ENCODE assay signal across 8 mouse cellular contexts in the genomic region with DNA sequence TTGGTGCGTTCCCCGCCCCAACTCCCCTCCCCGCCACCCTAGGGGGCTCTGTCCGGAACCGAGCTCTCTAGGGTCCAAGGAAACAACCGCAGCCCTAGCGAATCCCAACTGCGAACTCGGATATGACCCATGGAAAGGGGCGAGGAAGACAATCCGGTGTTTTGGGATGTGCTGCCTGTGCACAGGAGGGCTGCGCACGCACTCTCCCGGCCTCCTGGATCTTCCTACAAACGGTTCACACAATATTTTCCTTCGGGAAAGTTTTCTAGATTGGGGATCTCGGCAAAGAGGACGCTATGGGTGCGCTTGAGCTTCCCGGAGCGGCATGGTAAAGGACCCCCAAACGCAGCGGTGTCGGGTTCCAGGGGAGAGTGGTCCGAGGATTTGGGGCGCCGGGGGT. TPM values are rescaled to one million over a fixed set of nuclear protein-coding genes. Genes with fewer than 3 reads are reported as not detected.
DNase-seq lines count a peak whose midpoint lies in the region; ATAC-seq lines count a peak whose summit lies in the region.

No protein-coding gene starts in this region.

- under 1% methylated on average over 27 of the region's 27 CpGs for WGBS in heart, embryonic 12.5 days
- 0% methylated on average over 27 of the region's 27 CpGs for WGBS in forebrain, embryonic 10.5 days
- under 1% methylated on average over 27 of the region's 27 CpGs for WGBS in neural tube, embryonic 14.5 days

- H3K36me3 ChIP-seq in heart, embryonic 12.5 days: no peaks in the 10 kb centered on the region
- no peaks in the 10 kb centered on the region for H3K36me3 ChIP-seq in forebrain, embryonic 10.5 days (replicated peaks)
- H3K36me3 ChIP-seq in neural tube, embryonic 14.5 days (ENCODE audit: control insufficient read depth, insufficient read depth, low read length): no peaks in the 10 kb centered on the region

- intact Hi-C loops in heart, postnatal 14 days (cut with DNase I): loop anchor here (5.0 to 10.0 kb wide), 2 partner anchors 163 to 225 kb away; a partner anchor contains a TSS

- H3K4me3 ChIP-seq in heart, embryonic 12.5 days: peak overlapping the region; percentile 59
- H3K4me3 ChIP-seq in forebrain, embryonic 10.5 days: peak overlapping the region; percentile 79
- peak overlapping the region; percentile 60 for H3K4me3 ChIP-seq in neural tube, embryonic 14.5 days (ENCODE audit: low read depth, low read length)

- H3K27me3 ChIP-seq in heart, embryonic 12.5 days (replicated peaks): peaks cover 23% of the 10 kb centered on the region
- peaks cover 55% of the 10 kb centered on the region for H3K27me3 ChIP-seq in forebrain, embryonic 10.5 days (ENCODE audit: poor library complexity, severe bottlenecking)
- no peaks in the 10 kb centered on the region for H3K27me3 ChIP-seq in neural tube, embryonic 14.5 days (ENCODE audit: control insufficient read depth, insufficient read depth, low read length)

- peak overlapping the region; percentile 91 for H3K4me2 ChIP-seq in heart, embryonic 12.5 days
- H3K4me2 ChIP-seq in neural tube, embryonic 14.5 days (ENCODE audit: low read depth, low read length): peak overlapping the region; percentile 71

- H3K9ac ChIP-seq in heart, embryonic 12.5 days: peak overlapping the region; percentile 61
- peak overlapping the region; percentile 39; the same call in 1 of the 2 replicates for H3K9ac ChIP-seq in neural tube, embryonic 14.5 days (replicated peaks; ENCODE audit: low read depth, low read length)

- no peak for ATAC-seq in heart, embryonic 12.5 days (ENCODE audit: insufficient number of reproducible peaks, low FRiP score)
- no peak for ATAC-seq in neural tube, embryonic 14.5 days (ENCODE audit: low read depth)
- ATAC-seq in megakaryocyte-erythroid progenitor cell, adult 5-6 weeks (replicated peaks; ENCODE audit: low FRiP score, low TSS enrichment, poor library complexity, severe bottlenecking): no peak

- no peak for DNase-seq in heart, postnatal 14 days
- peak; percentile 28 for DNase-seq in NIH3T3 (ENCODE audit: low read depth)
- DNase-seq in forebrain, embryonic 10.5 days (ENCODE audit: extremely low spot score, low spot score): peak; percentile 44
- peak; percentile 48 to 57 for DNase-seq in kidney, postnatal 4 days
- DNase-seq in left cerebral cortex, adult 11 months (ENCODE audit: low spot score): no peak

- no peak overlapping the region for H3K27ac ChIP-seq in heart, embryonic 12.5 days (ENCODE audit: poor library complexity, severe bottlenecking)
- peak overlapping the region; percentile 86 for H3K27ac ChIP-seq in forebrain, embryonic 10.5 days
- no peak overlapping the region for H3K27ac ChIP-seq in neural tube, embryonic 14.5 days (ENCODE audit: low read depth, low read length)

- H3K9me3 ChIP-seq in heart, embryonic 12.5 days (replicated peaks): no peaks in the 10 kb centered on the region
- no peaks in the 10 kb centered on the region for H3K9me3 ChIP-seq in forebrain, embryonic 10.5 days
- H3K9me3 ChIP-seq in neural tube, embryonic 14.5 days (ENCODE audit: control insufficient read depth, low read length): no peaks in the 10 kb centered on the region

- peaks cover 9% of the 10 kb centered on the region; the same call in 1 of the 2 replicates for H3K4me1 ChIP-seq in heart, embryonic 12.5 days (replicated peaks)
- peaks cover 26% of the 10 kb centered on the region for H3K4me1 ChIP-seq in forebrain, embryonic 10.5 days
- 0 out of 2 replicates have a peak, but pooled peaks cover 5% of the 10 kb centered on the region for H3K4me1 ChIP-seq in neural tube, embryonic 14.5 days (ENCODE audit: control insufficient read depth, insufficient read depth, low read length)

RNA-seq across cellular contexts. Expression of a gene that starts 1.0 kb away (rescaled TPM):
- polyA plus RNA-seq in heart, embryonic 12.5 days (2016; fragmentation: Nextera tagmentation; extraction: Ambion mirVana): 3.8 and 4.4 TPM in 2 replicates
- 1 to 10 TPM; 4.3 to 6.0 TPM for total RNA-seq in heart, postnatal 14 days (2021)
- polyA plus RNA-seq in forebrain, embryonic 10.5 days (2016; fragmentation: Nextera tagmentation; extraction: Ambion mirVana): 7.8 and 9.6 TPM in 2 replicates
- 3.6 and 4.6 TPM in 2 replicates for polyA plus RNA-seq in neural tube, embryonic 14.5 days (2014; fragmentation: Nextera tagmentation; extraction: Ambion mirVana)
- 23.0 and 29.3 TPM in 2 replicates for total RNA-seq in megakaryocyte-erythroid progenitor cell, adult 5-6 weeks (2014; fragmentation: Nextera tagmentation)
- total RNA-seq in megakaryocyte-erythroid progenitor cell, adult 5-6 weeks (2017): 4.7 and 10.5 TPM in 2 replicates

RNA-seq across cellular contexts. Expression of a gene that starts 44.5 kb away (rescaled TPM):
- polyA plus RNA-seq in heart, embryonic 12.5 days (2016; fragmentation: Nextera tagmentation; extraction: Ambion mirVana): not detected in 2 replicates
- total RNA-seq in heart, postnatal 14 days (2021): not detected
- not detected in 2 replicates for polyA plus RNA-seq in forebrain, embryonic 10.5 days (2016; fragmentation: Nextera tagmentation; extraction: Ambion mirVana)
- not detected in 2 replicates for polyA plus RNA-seq in neural tube, embryonic 14.5 days (2014; fragmentation: Nextera tagmentation; extraction: Ambion mirVana)
- total RNA-seq in megakaryocyte-erythroid progenitor cell, adult 5-6 weeks (2014; fragmentation: Nextera tagmentation): not detected in 2 replicates
- total RNA-seq in megakaryocyte-erythroid progenitor cell, adult 5-6 weeks (2017): not detected in 2 replicates

RNA-seq across cellular contexts. Expression of a gene that starts 45.5 kb away (rescaled TPM):
- 0.33 and 0.36 TPM in 2 replicates for polyA plus RNA-seq in heart, embryonic 12.5 days (2016; fragmentation: Nextera tagmentation; extraction: Ambion mirVana)
- not detected for total RNA-seq in heart, postnatal 14 days (2021)
- polyA plus RNA-seq in forebrain, embryonic 10.5 days (2016; fragmentation: Nextera tagmentation; extraction: Ambion mirVana): 0.26 and 0.46 TPM in 2 replicates
- 0.50 and 0.56 TPM in 2 replicates for polyA plus RNA-seq in neural tube, embryonic 14.5 days (2014; fragmentation: Nextera tagmentation; extraction: Ambion mirVana)
- total RNA-seq in megakaryocyte-erythroid progenitor cell, adult 5-6 weeks (2014; fragmentation: Nextera tagmentation): not detected in 2 replicates
- total RNA-seq in megakaryocyte-erythroid progenitor cell, adult 5-6 weeks (2017): not detected in 2 replicates

RNA-seq across cellular contexts. Expression of a gene that starts 59.7 kb away (rescaled TPM):
- 1.0 and 1.4 TPM in 2 replicates for polyA plus RNA-seq in heart, embryonic 12.5 days (2016; fragmentation: Nextera tagmentation; extraction: Ambion mirVana)
- total RNA-seq in heart, postnatal 14 days (2021): under 1 TPM; 0.48 to 0.49 TPM
- 1.8 and 1.9 TPM in 2 replicates for polyA plus RNA-seq in forebrain, embryonic 10.5 days (2016; fragmentation: Nextera tagmentation; extraction: Ambion mirVana)
- 0.53 and 0.70 TPM in 2 replicates for polyA plus RNA-seq in neural tube, embryonic 14.5 days (2014; fragmentation: Nextera tagmentation; extraction: Ambion mirVana)
- total RNA-seq in megakaryocyte-erythroid progenitor cell, adult 5-6 weeks (2014; fragmentation: Nextera tagmentation): 5.4 and 6.6 TPM in 2 replicates
- total RNA-seq in megakaryocyte-erythroid progenitor cell, adult 5-6 weeks (2017): 1.3 and 2.3 TPM in 2 replicates

Comparison
In these comparisons a context has a peak if more than half of its experiments do, and no peak if none do; other contexts are left out.
1. DNase-seq: peak in NIH3T3 (single experiment), forebrain, embryonic 10.5 days (single experiment) and kidney, postnatal 4 days (2 of 2); none in heart, postnatal 14 days (0 of 2) and left cerebral cortex, adult 11 months (single experiment).
2. Peak in every context shown above with its lines, with median percentiles within 50 percentile points of each other: H3K4me3 ChIP-seq.